Mouse (Mus musculus) olfactory bulb, adult 2 months (tissue): ENCODE measurements around the gene Dnajc28.

Experiments used
- CTCF ChIP-seq: fragments of 200-500 bp; IDR thresholded peaks from 2 replicates; pipeline ENCODE4 v1.5.1; 2012; ENCODE audit warnings: low read depth, mild to moderate bottlenecking, low read length, moderate library complexity; ENCODE audit not compliant: insufficient read depth
- POLR2A ChIP-seq: fragments of 200-500 bp; IDR thresholded peaks from 2 replicates; pipeline ENCODE4 v1.6.1; 2012; ENCODE audit warnings: mild to moderate bottlenecking, low read depth, low read length, moderate library complexity; ENCODE audit not compliant: insufficient read depth

DNA sequence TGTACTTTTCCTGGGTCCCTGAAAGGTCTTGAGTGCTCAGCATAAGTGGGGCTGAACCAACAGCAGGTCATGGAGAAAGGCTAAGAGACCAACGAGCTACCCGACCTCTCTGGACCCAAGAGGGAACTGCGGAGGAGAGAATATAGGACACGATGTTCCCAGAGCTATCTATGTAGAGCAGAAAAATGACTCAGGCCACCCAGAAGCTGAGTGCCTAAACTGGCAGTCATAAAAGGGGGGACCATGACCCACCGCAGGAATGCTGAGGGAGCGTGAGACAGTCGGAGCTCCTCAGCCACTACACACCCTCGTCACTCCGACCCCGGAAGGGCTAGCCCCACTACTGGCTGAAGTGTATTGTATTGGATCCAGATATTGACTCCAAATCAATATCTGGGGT lies 49.9 kb downstream of the Dnajc28 start:
- TF ChIP-seq POLR2A (no peak), CTCF (no peak)
